Mouse (Mus musculus) brain, embryonic 14.5 days (tissue): ENCODE measurements around the gene Col7a1. TPM values are rescaled to one million over a fixed set of nuclear protein-coding genes. Genes with fewer than 3 reads are reported as not detected.

Source experiments
- DNase-seq: peaks from one replicate; pipeline ENCODE4 v3.0.0-alpha.2; 2011; ENCODE audit warnings: low read depth
- CTCF ChIP-seq: fragments of 200-500 bp; IDR thresholded peaks from 2 replicates; pipeline ENCODE4 v1.5.1; 2012; ENCODE audit warnings: inconsistent platforms, mild to moderate bottlenecking, moderate library complexity, borderline replicate concordance; ENCODE audit not compliant: insufficient read depth, insufficient read length; ENCODE audit errors: extremely low read depth
- POLR2A ChIP-seq: fragments of 200-500 bp; IDR thresholded peaks from 2 replicates; pipeline ENCODE4 v1.6.1; 2012; ENCODE audit warnings: mild to moderate bottlenecking, inconsistent platforms, borderline replicate concordance; ENCODE audit not compliant: poor library complexity, insufficient read depth, insufficient read length, severe bottlenecking; ENCODE audit errors: extremely low read depth
- polyA plus RNA-seq: library from polyadenylated mRNA; depleted of rRNA; stranded (reverse); fragments of >200 nt; gene quantifications from 2 replicates; pipeline ENCODE4 v1.2.3, GENCODE M21; 2012

Gene Col7a1
- polyA plus RNA-seq, 1 experiment = 8.3 TPM

DNA sequence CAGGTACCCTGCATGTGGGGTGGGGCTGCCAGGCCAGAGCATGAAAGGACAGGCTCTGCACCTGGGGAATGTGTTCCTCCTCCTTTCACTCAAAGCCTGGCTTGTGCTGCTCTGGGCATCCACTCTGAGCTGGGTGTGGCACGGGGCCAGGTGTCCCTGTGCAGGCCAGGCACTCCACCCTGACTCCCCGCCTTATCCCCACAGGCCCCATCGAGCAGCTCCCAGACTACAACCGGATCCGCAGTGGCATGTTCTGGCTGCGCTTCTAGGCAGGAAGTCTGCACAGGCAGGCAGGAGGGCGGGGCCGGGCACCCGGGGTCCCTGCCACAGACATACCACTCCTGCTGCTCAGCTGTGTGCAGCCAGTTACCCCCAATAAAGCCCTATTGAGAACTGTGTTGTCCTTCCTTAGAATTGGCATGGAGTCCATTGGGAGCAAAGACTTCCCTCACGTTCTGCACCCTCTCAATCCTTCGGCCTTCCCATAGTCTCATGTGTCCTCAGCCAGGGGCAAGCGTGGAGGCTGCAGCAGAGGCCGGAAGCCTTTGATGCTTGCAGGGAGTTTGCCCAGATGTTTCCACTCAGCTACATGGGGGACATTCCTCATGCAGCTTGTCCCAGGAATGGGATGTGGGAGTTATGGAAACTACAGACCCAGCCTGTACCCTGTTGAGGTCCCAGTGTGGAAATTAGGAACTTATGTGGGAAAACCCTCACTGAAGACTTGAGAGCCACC lies 4.0 kb upstream of the Col7a1 start:
- peak; percentile 20 for DNase-seq
- TF ChIP-seq POLR2A (no peak), CTCF (no peak)

DNA sequence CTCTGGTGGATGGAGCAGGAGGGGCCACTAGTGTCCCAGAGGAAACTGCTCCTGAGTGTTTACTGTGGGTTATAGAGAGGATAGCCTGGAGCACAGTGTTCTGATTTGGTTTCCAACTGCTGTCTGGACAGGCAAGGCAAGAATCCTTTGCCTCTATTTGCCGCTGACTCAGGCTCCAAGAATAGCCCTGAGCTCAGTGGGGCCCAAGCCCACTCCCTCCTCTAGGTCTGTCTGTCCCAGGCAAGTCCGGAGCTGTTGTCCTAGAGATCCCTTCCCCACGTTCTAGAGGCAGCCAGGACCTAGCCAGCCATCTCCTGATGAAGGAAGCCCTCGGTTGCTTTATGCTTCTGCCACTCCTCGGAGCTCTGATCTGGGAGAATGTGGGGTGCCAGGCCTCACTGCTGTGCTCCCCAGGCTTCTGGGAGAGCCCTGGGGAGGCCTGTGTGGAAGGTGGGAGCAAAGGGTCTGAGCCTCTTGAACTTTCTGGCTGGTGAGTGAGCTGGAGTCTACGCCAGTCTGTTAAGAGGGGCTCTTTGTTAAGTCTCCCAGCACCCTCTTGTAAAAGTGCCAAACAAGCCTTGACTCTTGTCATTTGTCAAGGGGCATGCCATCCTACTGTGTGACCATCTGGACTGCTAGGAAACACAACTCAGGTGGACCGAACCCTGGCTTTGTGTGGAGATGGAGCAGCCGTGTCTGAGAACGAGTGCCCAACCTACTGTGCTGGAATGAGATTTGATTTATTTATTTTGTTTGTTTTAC lies 3.2 kb upstream of the Col7a1 start:
- peak; percentile 5 for DNase-seq
- TF ChIP-seq POLR2A (no peak), CTCF (no peak)

DNA sequence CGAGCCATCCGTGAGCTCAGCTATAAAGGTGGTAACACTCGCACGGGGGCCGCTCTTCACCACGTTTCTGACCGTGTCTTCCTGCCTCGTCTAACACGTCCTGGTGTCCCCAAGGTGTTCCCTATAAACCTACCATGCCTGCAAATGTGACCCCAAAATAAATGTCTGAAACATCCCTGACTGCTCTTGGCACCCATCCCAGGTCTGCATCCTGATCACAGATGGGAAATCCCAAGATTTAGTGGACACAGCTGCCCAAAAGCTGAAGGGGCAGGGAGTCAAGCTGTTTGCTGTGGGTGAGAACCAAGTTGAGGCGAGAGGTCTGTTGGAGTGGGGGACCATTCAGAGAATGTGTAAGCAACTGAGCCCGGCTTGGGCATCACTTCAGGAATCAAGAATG lies 1.9 kb downstream of the Col7a1 start:
- TF ChIP-seq CTCF (no peak), POLR2A (no peak)
- DNase-seq = no peak

GRCm38 (mm10) chr9:108955846-108956245 lies 2.5 kb downstream of the Col7a1 start:
- no peak for TF ChIP-seq POLR2A
- no peak for TF ChIP-seq CTCF
- no peak for DNase-seq

- TF ChIP-seq POLR2A = no peak
- no peak for TF ChIP-seq CTCF
- no peak for DNase-seq
These were observed 10.2 kb downstream of the Col7a1 start for GRCm38 (mm10) chr9:108963577-108963976.

DNA sequence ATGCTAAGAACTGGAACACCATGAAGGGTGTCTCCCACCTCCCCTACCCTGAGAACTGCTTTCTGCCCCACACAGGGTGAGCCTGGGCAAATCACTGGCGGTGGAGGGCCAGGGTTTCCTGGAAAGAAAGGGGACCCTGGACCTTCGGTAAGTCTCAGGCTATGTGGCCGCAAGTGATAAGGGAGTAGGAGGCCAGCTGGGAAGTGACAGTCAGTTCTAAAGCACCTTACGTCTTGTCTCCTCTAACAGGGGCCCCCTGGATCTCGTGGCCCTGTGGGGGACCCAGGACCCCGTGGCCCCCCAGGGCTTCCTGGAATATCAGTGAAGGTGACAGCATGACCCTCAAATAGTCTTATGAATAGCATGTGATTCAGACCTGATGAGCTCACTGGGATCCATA lies 11.0 kb downstream of the Col7a1 start:
- DNase-seq = no peak
- no peak for TF ChIP-seq CTCF
- no peak for TF ChIP-seq POLR2A

- TF ChIP-seq CTCF (no peak), POLR2A (no peak)
- DNase-seq = no peak
These were observed 17.2 kb downstream of the Col7a1 start for GRCm38 (mm10) chr9:108970623-108971022.

DNA sequence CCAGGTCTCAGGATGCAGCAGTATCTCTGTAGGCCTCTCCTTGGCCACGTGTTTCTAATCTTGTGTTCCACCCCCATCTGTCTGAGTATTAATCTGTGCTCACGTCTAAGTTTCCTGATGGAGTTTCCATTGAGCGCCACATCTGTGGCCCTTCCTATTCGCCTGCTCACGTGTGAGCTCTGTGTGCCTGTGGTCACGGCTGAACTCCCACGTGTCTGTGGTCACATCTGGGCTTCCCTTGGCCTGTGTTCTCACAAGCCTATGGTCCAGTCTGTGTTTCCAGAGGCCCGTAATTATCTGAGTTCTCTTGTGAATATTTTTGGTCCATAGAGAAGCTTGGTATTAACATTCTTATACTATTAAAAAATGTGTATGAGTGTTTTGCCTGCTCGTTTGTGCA lies 23.1 kb downstream of the Col7a1 start:
- no peak for DNase-seq
- TF ChIP-seq POLR2A (no peak), CTCF (no peak)

DNA sequence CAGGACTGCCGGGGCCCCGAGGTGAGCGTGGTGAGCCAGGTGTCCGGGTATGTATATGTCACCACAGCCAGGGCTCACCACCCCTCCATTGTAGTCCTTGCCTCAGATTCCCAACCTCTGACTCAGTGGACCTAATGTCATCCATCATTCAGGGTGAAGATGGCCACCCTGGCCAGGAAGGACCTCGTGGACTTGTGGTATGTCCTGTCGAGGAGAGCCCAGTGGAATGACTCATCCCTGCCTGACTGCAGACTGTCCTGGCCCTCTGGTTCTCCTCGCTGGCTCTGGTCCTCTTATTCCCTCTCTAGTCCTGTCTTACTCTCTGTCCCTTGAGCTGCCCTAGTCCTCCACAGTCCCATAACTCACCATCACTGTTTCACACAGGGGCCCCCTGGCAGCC lies 24.6 kb downstream of the Col7a1 start:
- DNase-seq = no peak

GRCm38 (mm10) chr9:108982498-108982897 lies 29.1 kb downstream of the Col7a1 start:
- no peak for DNase-seq
- TF ChIP-seq CTCF (no peak), POLR2A (no peak)

More for the DNA sequence above, 24.6 kb downstream of the Col7a1 start:
- TF ChIP-seq POLR2A = no peak
- no peak for TF ChIP-seq CTCF

- TF ChIP-seq CTCF = no peak
- TF ChIP-seq POLR2A = no peak
- no peak for DNase-seq
These were observed 29.8 kb downstream of the Col7a1 start for GRCm38 (mm10) chr9:108983209-108983608.
